Mouse (Mus musculus) heart, embryonic 16.5 days (tissue): ENCODE measurements around the gene Gm21173. TPM values are rescaled to one million over a fixed set of nuclear protein-coding genes. Genes with fewer than 3 reads are reported as not detected.
"Not testable (repeated sequence)": the region's sequence is repeated elsewhere in the genome, so short reads cannot be mapped to it uniquely, and the experiment has no call there.

ENCODE experiments used
- ATAC-seq: fragments of 200-750 bp; cut with Nextera tagmentation; replicated peaks from 2 replicates; pipeline ENCODE4 v1.8.0; 2017; ENCODE audit warnings: moderate number of reproducible peaks; ENCODE audit not compliant: insufficient read depth, low FRiP score; ENCODE audit errors: extremely low read depth
- H3K27ac ChIP-seq: fragments of 300-500 bp; sonication (generic); 2 replicates; pipeline ENCODE4 v1.5.1; 2014; ENCODE audit warnings: mild to moderate bottlenecking, low read length, control low read depth, moderate library complexity
- H3K27me3 ChIP-seq: fragments of 300-500 bp; sonication (generic); 2 replicates; pipeline ENCODE4 v1.6.1; 2014; ENCODE audit warnings: low read length, mixed read lengths; ENCODE audit not compliant: control insufficient read depth, insufficient read depth
- H3K36me3 ChIP-seq: fragments of 300-500 bp; sonication (generic); 2 replicates; pipeline ENCODE4 v1.6.1; 2014; ENCODE audit not compliant: control insufficient read depth, insufficient read depth
- H3K4me1 ChIP-seq: fragments of 300-500 bp; sonication (generic); 2 replicates; pipeline ENCODE4 v1.6.1; 2014; ENCODE audit warnings: low read length, mixed read lengths; ENCODE audit not compliant: control insufficient read depth, insufficient read depth
- H3K4me2 ChIP-seq: fragments of 300-500 bp; sonication (generic); 2 replicates; pipeline ENCODE4 v1.6.1; 2014; ENCODE audit warnings: low read depth, mild to moderate bottlenecking, control low read depth, low read length
- H3K4me3 ChIP-seq: fragments of 300-500 bp; sonication (generic); 2 replicates; pipeline ENCODE4 v1.5.1; 2014; ENCODE audit warnings: mild to moderate bottlenecking, control low read depth, low read length
- H3K9ac ChIP-seq: fragments of 300-500 bp; sonication (generic); 2 replicates; pipeline ENCODE4 v1.6.1; 2014; ENCODE audit warnings: low read length, control low read depth
- H3K9me3 ChIP-seq: fragments of 300-500 bp; sonication (generic); replicated peaks from 2 replicates; pipeline ENCODE4 v1.6.1; 2016; ENCODE audit warnings: low read length; ENCODE audit not compliant: control insufficient read depth
- WGBS: fragments of 180-500 bp; shearing (Covaris S2); extraction: QIAGEN DNeasy Blood & Tissue Kit; methylation state at CpG from one replicate; pipeline ENCODE4 v1.1.7; 2014; 5-methylcytosine and 5-hydroxymethylcytosine counted together
- polyA plus RNA-seq: library from polyadenylated mRNA; unstranded; fragments of >200 nt; fragmentation: Nextera tagmentation; extraction: Ambion mirVana; gene quantifications from 2 replicates; pipeline ENCODE4 v1.2.1, GENCODE M21; 2015

Gm21173 gene
- polyA plus RNA-seq: not detected in 2 replicates

GRCm38 (mm10) chrY:76761300-76761699 is at the start of gene Gm21173:
Gene Gm21173 (plus strand): TSS chrY:76761600.
- not testable (repeated sequence) for H3K4me3 ChIP-seq, H3K4me2 ChIP-seq, H3K4me1 ChIP-seq, H3K27ac ChIP-seq, H3K9me3 ChIP-seq, H3K36me3 ChIP-seq, H3K9ac ChIP-seq, ATAC-seq, H3K27me3 ChIP-seq
- no CpG with 5 or more reads among the region's 5 CpGs for WGBS
